ENCODE assay signal across 9 mouse cellular contexts in genomic region chr6:73368047-73368835, GRCm38 (mm10).
DNase-seq lines count a peak whose midpoint lies in the region; ATAC-seq and TF ChIP-seq lines count a peak whose summit lies in the region.
"Had no signal": no experiment of that assay in that cellular context is flagged by ENCODE, and none has a peak within 500 bp of the region (broad histone marks: within the 10 kb centered on the region; RNA-seq: fewer than 3 reads in every experiment).

No protein-coding gene starts in this region.

- no peak for ATAC-seq in CD4-positive, CD25-positive, alpha-beta regulatory T cell, adult 4 months
- ATAC-seq in granulocyte monocyte progenitor cell, adult 5-6 weeks (replicated peaks; ENCODE audit: poor library complexity, severe bottlenecking): no peak; the same call in 1 of the 2 replicates

- peak; percentile 1 for DNase-seq in CD4-positive, CD25-positive, alpha-beta regulatory T cell, adult 2 months (ENCODE audit: low read depth, low spot score)
- no peak for DNase-seq in testis, postnatal 10 days (ENCODE audit: low spot score)
- DNase-seq in limb, embryonic 10.5 days (ENCODE audit: low spot score): no peak
- no peak for DNase-seq in spleen, adult 12 weeks (ENCODE audit: low spot score)
- no peak for DNase-seq in thymus, postnatal 36 days

- TF ChIP-seq CTCF in testis, adult 2 months (IDR thresholded peaks at IDR 0.05; ENCODE audit: control insufficient read depth, insufficient read depth, insufficient replicate concordance, low read depth, low read length): no peak

- H3K27ac ChIP-seq in testis, adult 2 months (ENCODE audit: control insufficient read depth, insufficient read depth, low read depth, low read length): no peak overlapping the region
- no peak overlapping the region for H3K27ac ChIP-seq in limb, embryonic 10.5 days

- H3K4me3 ChIP-seq in testis, adult 2 months (ENCODE audit: control insufficient read depth, low read depth, low read length): peak overlapping the region; percentile 18; the same call in 1 of the 2 replicates
- H3K4me3 ChIP-seq in limb, embryonic 10.5 days: peak overlapping the region; percentile 31; the same call in 1 of the 2 replicates
- H3K4me3 ChIP-seq: erythroblast, embryonic 14.5 days had no signal

- 12% methylated on average over 21 of the region's 21 CpGs for whole genome bisulfite sequencing in limb, embryonic 10.5 days

- H3K4me1 ChIP-seq in testis, adult 2 months (ENCODE audit: control insufficient read depth, insufficient read depth, low read length): peaks cover 6% of the 10 kb centered on the region
- peaks cover 7% of the 10 kb centered on the region; the same call in 1 of the 2 replicates for H3K4me1 ChIP-seq in limb, embryonic 10.5 days

- no peak for TF ChIP-seq POLR2A in testis, adult 2 months (IDR thresholded peaks at IDR 0.05; ENCODE audit: control insufficient read depth, low read depth, low read length)

- no peaks in the 10 kb centered on the region for H3K27me3 ChIP-seq in testis, adult 2 months (ENCODE audit: control insufficient read depth, insufficient read depth, low read length)
- H3K27me3 ChIP-seq in limb, embryonic 10.5 days (ENCODE audit: low read depth, poor library complexity, severe bottlenecking): peaks cover 20% of the 10 kb centered on the region

- no peaks in the 10 kb centered on the region for H3K36me3 ChIP-seq in testis, adult 2 months (ENCODE audit: control insufficient read depth, insufficient read depth, low read length)
- H3K36me3 ChIP-seq in limb, embryonic 10.5 days: no peaks in the 10 kb centered on the region

- no peaks in the 10 kb centered on the region for H3K9me3 ChIP-seq in limb, embryonic 10.5 days (replicated peaks)
